Mouse (Mus musculus) heart, postnatal 0 days (tissue): ENCODE results near the gene Chrna3. TPM values are rescaled to one million over a fixed set of nuclear protein-coding genes. Genes with fewer than 3 reads are reported as not detected.

Source experiments
- ATAC-seq: fragments of 200-750 bp; cut with Nextera tagmentation; 2 replicates; pipeline ENCODE4 v1.8.0; 2017; ENCODE audit warnings: low read depth, moderate number of reproducible peaks, moderate library complexity; ENCODE audit not compliant: insufficient read depth
- DNase-seq: peaks from one replicate; pipeline ENCODE4 v3.0.0-alpha.2; 2016; ENCODE audit warnings: low spot score
- H3K27ac ChIP-seq: fragments of 300-500 bp; sonication (generic); 2 replicates; pipeline ENCODE4 v1.5.1; 2014; ENCODE audit warnings: low read depth, mild to moderate bottlenecking
- H3K27me3 ChIP-seq: fragments of 300-500 bp; sonication (generic); 2 replicates; pipeline ENCODE4 v1.6.1; 2014; ENCODE audit warnings: low read length, mixed read lengths; ENCODE audit not compliant: control insufficient read depth, insufficient read depth
- H3K36me3 ChIP-seq: fragments of 300-500 bp; sonication (generic); replicated peaks from 2 replicates; pipeline ENCODE4 v1.6.1; 2014; ENCODE audit warnings: low read length, mixed read lengths; ENCODE audit not compliant: control insufficient read depth, insufficient read depth
- H3K4me1 ChIP-seq: fragments of 300-500 bp; sonication (generic); 2 replicates; pipeline ENCODE4 v1.6.1; 2014; ENCODE audit warnings: antibody characterized with exemption; ENCODE audit not compliant: control insufficient read depth, insufficient read depth
- H3K4me2 ChIP-seq: fragments of 300-500 bp; sonication (generic); 2 replicates; pipeline ENCODE4 v1.6.1; 2014; ENCODE audit warnings: low read depth, mild to moderate bottlenecking, low read length, moderate library complexity
- H3K4me3 ChIP-seq: fragments of 300-500 bp; sonication (generic); 2 replicates; pipeline ENCODE4 v1.5.1; 2014; ENCODE audit warnings: low read depth, low read length
- H3K9ac ChIP-seq: fragments of 300-500 bp; sonication (generic); replicated peaks from 2 replicates; pipeline ENCODE4 v1.6.1; 2014; ENCODE audit warnings: low read depth, low read length, mixed read lengths
- H3K9me3 ChIP-seq: fragments of 300-500 bp; sonication (generic); replicated peaks from 2 replicates; pipeline ENCODE4 v1.6.1; 2016; ENCODE audit warnings: low read length; ENCODE audit not compliant: control insufficient read depth
- CTCF ChIP-seq: IDR thresholded peaks from 2 replicates; pipeline ENCODE4 v1.5.1; 2016; ENCODE audit warnings: antibody characterized with exemption, control low read depth, low read depth
- EP300 ChIP-seq: IDR thresholded peaks from 2 replicates; pipeline ENCODE4 v1.6.1; 2016; ENCODE audit warnings: antibody characterized with exemption, low read depth
- WGBS: fragments of 180-500 bp; shearing (Covaris S2); extraction: QIAGEN DNeasy Blood & Tissue Kit; methylation state at CpG from one replicate; pipeline ENCODE4 v1.1.7; 2014; 5-methylcytosine and 5-hydroxymethylcytosine counted together
- polyA plus RNA-seq: library from polyadenylated mRNA; unstranded; fragments of >200 nt; fragmentation: Nextera tagmentation; extraction: Ambion mirVana; gene quantifications from 2 replicates; pipeline ENCODE4 v1.2.1, GENCODE M21; 2015
- total RNA-seq: library from RNA; depleted of rRNA; stranded (reverse); fragments of >200 nt; gene quantifications from 2 replicates; pipeline ENCODE4 v1.2.3, GENCODE M21; 2014; ENCODE audit warnings: low replicate concordance; rRNA removed

Gene Chrna3
- total RNA-seq = not detected in 2 replicates
- polyA plus RNA-seq = 0.11 TPM in 1 of 2 replicates, not detected in the other

DNA sequence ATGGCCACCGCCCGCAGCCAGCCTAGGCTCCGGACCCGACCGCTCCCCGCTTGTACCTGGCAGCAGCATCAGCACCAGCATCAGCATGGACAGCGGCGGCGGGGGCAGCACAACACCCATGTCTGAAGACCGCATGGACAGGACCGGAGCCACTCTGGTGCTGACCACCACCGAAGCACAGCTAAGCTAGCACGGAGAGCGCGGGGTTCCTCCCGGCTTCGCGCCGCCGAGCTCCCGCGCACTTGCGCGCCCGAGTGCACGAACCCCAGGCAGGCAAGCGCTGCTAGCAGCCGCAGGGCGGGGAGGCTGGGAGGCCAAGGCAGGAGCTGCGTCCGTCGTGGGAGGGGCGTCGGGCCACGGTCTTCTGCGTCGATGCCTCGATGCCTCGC, at the start of gene Chrna3:
Gene Chrna3 (minus strand): TSS at position 288 of the 389 bp plus-strand sequence.
- H3K9ac ChIP-seq = no peak within 1 kb of the TSS
- DNase-seq (no peak), ATAC-seq (peak; percentile 55)
- H3K27ac ChIP-seq = no peak within 1 kb of the TSS
- H3K4me3 ChIP-seq = no peak within 1 kb of the TSS
- no peaks in the 10 kb centered on the region for H3K9me3 ChIP-seq
- WGBS = 1% methylated on average over 37 of the region's 39 CpGs
- H3K4me2 ChIP-seq = peak within 1 kb of the TSS; percentile 30; the same call in 1 of the 2 replicates
- no peaks in the 10 kb centered on the region for H3K4me1 ChIP-seq
- TF ChIP-seq EP300 = no peak
- TF ChIP-seq CTCF = no peak
- H3K36me3 ChIP-seq = no peaks in the 10 kb centered on the region
- peaks cover 43% of the 10 kb centered on the region for H3K27me3 ChIP-seq

DNA sequence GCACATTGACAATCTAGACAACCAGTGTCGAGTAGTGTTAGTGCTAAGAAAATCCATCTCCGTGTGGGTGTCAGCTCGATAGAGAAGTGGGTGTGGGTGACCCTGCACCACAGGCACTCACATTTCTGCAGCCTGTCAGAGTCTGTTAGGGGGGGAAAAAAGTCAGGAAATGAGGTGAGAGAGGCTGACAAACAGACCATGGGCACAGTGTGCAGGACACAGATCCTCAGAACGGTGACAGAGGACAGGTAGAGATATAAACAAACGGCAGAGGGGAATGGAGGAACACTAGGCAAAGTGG, 41.6 kb upstream of the Chrna3 start:
- no peak for ATAC-seq

DNA sequence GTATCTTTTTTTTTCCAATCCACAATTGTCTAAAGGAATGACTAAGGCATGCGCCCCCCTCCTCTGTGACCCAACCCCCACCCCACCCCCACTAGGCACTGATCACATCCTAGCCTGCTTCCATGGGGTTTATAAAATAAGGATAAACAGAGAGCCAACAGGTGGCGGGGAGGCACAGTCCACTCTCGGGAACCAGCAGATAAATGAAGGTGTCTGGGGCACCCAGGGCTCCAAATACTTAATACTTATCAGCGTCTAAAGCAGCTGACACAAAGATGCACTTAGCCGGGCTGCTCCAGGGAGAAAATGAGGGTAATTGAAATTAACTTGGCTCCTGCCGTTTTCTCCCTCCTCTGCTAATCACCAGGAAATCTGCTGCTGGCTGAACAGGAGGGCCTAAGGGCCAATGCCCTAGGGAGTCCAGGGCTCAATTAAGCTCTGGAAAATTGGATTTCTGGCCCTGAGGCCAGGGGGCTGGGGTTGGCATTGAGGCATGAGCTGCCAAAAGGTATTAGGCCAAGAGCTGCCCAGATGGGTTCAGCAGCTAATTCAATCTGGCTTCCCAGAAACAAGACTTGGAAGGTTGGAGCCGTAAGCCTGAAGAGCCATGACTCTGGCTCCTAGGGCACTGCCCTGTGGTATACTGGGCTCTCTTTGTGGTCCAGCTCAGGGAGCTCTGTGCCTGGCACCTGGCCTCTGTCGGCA, 41.0 kb upstream of the Chrna3 start:
- DNase-seq (no peak), ATAC-seq (no peak)
- Histone ChIP-seq H3K27me3 (no peaks in the 10 kb centered on the region), H3K4me2 (no peak overlapping the region), H3K4me1 (0 out of 2 replicates have a peak, but pooled peaks cover 3% of the 10 kb centered on the region), H3K4me3 (no peak overlapping the region), H3K27ac (no peak overlapping the region), H3K9ac (no peak overlapping the region), H3K36me3 (no peaks in the 10 kb centered on the region), H3K9me3 (no peaks in the 10 kb centered on the region)
- TF ChIP-seq EP300 = no peak
- 29% methylated on average over 8 of the region's 8 CpGs for WGBS

More for the DNA sequence above, 41.6 kb upstream of the Chrna3 start:
- H3K9ac ChIP-seq = no peak overlapping the region
- TF ChIP-seq EP300 = no peak
- no peak for TF ChIP-seq CTCF
- 21% methylated on average over 5 of the region's 5 CpGs for WGBS
- no peak overlapping the region for H3K4me3 ChIP-seq
- H3K36me3 ChIP-seq = no peaks in the 10 kb centered on the region
- H3K9me3 ChIP-seq = no peaks in the 10 kb centered on the region
- H3K27me3 ChIP-seq = no peaks in the 10 kb centered on the region
- H3K4me1 ChIP-seq = 0 out of 2 replicates have a peak, but pooled peaks cover 3% of the 10 kb centered on the region
- no peak for DNase-seq
- no peak overlapping the region for H3K4me2 ChIP-seq
- H3K27ac ChIP-seq = no peak overlapping the region

DNA sequence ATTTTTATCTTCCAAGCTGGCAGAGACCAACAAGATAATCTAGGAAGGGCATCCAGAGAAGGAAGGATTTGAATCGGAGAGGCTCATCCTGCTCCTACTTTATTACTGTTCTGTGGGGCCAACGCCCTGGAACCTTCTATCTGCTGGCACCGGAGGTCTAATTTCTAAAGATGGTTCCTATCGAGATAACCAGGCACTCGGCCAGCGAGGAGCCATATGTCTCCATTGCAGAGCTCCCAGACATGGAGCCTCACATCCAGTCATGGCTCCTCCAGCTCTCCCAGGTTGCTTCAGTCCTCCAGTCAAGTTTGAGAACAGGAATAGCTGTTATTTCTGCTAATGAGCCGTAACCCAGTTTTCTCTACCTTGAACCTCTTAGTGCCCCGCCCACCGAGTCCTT, 38.9 kb upstream of the Chrna3 start:
- Histone ChIP-seq H3K4me2 (no peak overlapping the region), H3K4me1 (0 out of 2 replicates have a peak, but pooled peaks cover 3% of the 10 kb centered on the region), H3K9ac (no peak overlapping the region), H3K27ac (no peak overlapping the region), H3K27me3 (no peaks in the 10 kb centered on the region), H3K9me3 (no peaks in the 10 kb centered on the region), H3K36me3 (no peaks in the 10 kb centered on the region), H3K4me3 (no peak overlapping the region)
- TF ChIP-seq EP300 (no peak), CTCF (no peak)
- DNase-seq = no peak
- 73% methylated on average over 9 of the region's 9 CpGs for WGBS
- ATAC-seq = no peak

DNA sequence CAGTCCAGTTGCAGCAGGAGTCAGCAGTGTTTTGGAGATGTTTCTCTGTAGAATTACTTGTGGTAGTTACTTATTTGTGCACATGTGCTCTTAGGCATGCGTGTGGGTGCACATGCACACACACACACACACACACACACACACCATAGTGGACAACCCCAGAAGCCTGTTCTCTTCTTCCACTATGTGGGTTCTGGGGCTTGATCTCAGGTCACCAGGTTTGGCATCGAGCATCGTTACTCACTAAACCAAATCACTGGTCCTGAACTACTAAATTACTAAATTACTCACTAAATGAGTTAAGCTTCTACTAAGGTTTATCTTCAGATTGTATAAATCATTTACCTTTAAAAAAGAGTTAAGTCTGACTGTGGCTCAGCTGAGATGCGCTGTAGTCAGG, 31.7 kb upstream of the Chrna3 start:
- Histone ChIP-seq H3K4me2 (no peak overlapping the region), H3K27me3 (no peaks in the 10 kb centered on the region), H3K9ac (no peak overlapping the region), H3K4me3 (no peak overlapping the region), H3K9me3 (no peaks in the 10 kb centered on the region), H3K27ac (no peak overlapping the region), H3K4me1 (no peaks in the 10 kb centered on the region), H3K36me3 (no peaks in the 10 kb centered on the region)
- ATAC-seq (no peak), DNase-seq (no peak)
- 89% methylated on average over 4 of the region's 4 CpGs for WGBS
- TF ChIP-seq CTCF (no peak), EP300 (no peak)

DNA sequence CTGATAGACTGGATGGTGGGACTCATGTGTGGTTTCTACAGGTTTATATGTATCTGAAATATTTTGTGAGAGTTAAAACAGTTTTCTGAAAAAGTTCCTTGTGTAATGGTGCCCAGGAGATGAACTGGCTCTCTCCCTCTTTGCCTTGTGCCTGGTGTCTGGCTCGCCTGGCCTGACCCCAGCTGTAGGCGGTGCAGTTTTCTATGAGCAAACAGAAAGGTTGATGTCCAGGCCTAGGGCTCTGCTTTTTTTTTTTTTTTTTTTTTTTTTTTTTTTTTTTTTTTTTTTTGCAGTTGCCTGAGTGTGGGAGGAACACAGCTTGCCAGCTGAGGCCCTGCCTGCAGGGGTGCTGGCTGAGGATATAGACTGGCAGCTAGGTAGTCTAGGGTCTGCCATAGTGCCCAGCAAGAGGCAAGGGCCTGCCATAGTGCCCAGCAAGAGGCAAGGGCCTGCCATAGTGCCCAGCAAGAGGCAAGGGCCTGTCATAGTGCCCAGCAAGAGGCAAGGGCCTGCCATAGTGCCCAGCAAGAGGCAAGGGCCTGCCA, 29.1 kb upstream of the Chrna3 start:
- no peak overlapping the region for H3K9ac ChIP-seq
- TF ChIP-seq EP300 (no peak), CTCF (no peak)
- no peaks in the 10 kb centered on the region for H3K9me3 ChIP-seq
- ATAC-seq (no peak), DNase-seq (no peak)
- H3K36me3 ChIP-seq = no peaks in the 10 kb centered on the region
- H3K4me2 ChIP-seq = no peak overlapping the region
- whole genome bisulfite sequencing = 66% methylated on average over 2 of the region's 2 CpGs
- no peaks in the 10 kb centered on the region for H3K27me3 ChIP-seq
- no peaks in the 10 kb centered on the region for H3K4me1 ChIP-seq
- no peak overlapping the region for H3K27ac ChIP-seq
- no peak overlapping the region for H3K4me3 ChIP-seq
